Mouse (Mus musculus) heart, postnatal 36 days (tissue): ENCODE measurements around the gene Vldlr. TPM values are rescaled to one million over a fixed set of nuclear protein-coding genes. Genes with fewer than 3 reads are reported as not detected.

Experiments used
- DNase-seq, 2 experiments: peaks; one replicate each; pipeline ENCODE4 v3.0.0; 2021 to 2022
- intact Hi-C: fragments of 180-260 bp; cut with DNase I; formaldehyde crosslinking; loops from one replicate; pipeline ENCODE4 v1.15.1; 2025
- total RNA-seq, 2 experiments: library from RNA; stranded (reverse); gene quantifications; 2 replicates each; pipeline ENCODE4 v1.2.3; 2021

The Vldlr gene
- total RNA-seq, 2 experiments from 2014 or later = 252 to 256 TPM

DNA sequence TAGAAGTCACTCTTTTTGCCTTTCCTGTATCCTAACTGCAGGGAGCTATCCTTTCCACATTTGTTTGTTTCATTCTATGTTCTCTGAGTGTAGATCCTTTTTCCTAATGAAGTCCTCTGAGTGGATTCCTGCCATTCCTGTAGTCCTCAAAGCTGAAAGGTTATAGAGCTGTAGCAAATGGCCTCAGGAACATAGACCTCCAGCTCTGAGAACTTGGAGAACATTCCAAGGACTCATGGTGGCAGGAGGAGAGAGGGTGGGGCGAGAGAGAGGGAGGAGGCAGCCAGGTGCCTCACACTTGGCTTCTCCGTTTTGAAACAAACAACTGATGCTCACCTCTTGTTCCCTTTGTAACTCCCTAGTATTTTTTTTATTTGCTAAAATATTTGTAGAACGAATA lies 10.3 kb downstream of the Vldlr start:
- no peak for DNase-seq
- intact Hi-C loops = loop anchor here (10.0 kb wide), 1 partner anchor 492 kb away; no protein-coding TSS in a partner anchor

GRCm38 (mm10) chr19:27227131-27227530 lies 10.8 kb downstream of the Vldlr start:
- no peak for DNase-seq
- intact Hi-C loops = loop anchor here (10.0 kb wide), 1 partner anchor 492 kb away; no protein-coding TSS in a partner anchor

DNA sequence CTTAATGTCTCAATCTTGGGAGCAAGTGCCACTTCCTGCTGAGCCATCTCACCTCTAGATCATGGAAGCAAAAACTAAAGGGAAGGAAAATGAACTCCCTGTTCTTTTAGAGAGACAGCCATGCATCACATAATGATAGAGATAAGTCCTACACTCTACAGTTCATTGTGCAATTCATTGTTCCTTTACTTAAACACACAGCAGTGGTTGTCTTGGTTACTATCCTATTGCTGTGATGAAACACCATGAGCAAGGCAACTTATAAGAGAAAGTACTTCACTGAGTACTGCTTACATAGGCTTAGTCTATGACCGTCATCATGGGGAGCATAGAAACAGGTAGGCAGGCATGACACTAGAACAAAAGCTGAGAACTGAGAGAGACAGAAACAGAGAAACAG lies 12.0 kb downstream of the Vldlr start:
- intact Hi-C loops = loop anchor here (10.0 kb wide), 1 partner anchor 493 kb away; no protein-coding TSS in a partner anchor
- DNase-seq = no peak

GRCm38 (mm10) chr19:27233386-27233785 lies 17.1 kb downstream of the Vldlr start:
- intact Hi-C loops = no loop called here
- no peak for DNase-seq

- intact Hi-C loops = no loop called here
- no peak for DNase-seq
Measured at GRCm38 (mm10) chr19:27239913-27240312, 23.6 kb downstream of the Vldlr start.

- intact Hi-C loops = no loop called here
Measured at GRCm38 (mm10) chr19:27243527-27243926, 27.2 kb downstream of the Vldlr start.

GRCm38 (mm10) chr19:27254756-27255155 lies 38.5 kb downstream of the Vldlr start:
- intact Hi-C loops = no loop called here
- DNase-seq = no peak

More at GRCm38 (mm10) chr19:27243527-27243926, 27.2 kb downstream of the Vldlr start:
- no peak for DNase-seq

- intact Hi-C loops = no loop called here
- DNase-seq = no peak
Measured at GRCm38 (mm10) chr19:27255678-27256077, 39.4 kb downstream of the Vldlr start.

DNA sequence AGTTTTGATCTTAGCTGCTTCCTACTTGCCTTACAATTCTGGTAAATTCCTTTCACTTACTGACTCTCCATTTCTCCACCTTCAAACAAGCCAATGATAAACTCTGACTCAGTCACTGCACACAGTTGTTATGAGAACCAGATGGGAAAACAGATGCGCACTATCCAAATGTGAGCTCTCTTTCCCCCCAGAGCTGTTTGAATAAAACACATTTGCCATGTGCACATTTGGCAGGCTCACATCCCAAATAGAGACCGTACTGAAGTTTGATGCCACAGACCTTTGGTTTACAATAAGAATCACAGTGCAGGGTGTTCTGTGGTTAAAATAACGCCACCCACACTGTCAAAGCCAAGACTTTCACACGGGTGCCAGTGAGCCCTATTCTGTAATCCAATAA lies 43.8 kb downstream of the Vldlr start:
- DNase-seq = no peak
- intact Hi-C loops = loop anchor here (5.0 kb wide), 1 partner anchor 52 kb away; no protein-coding TSS in a partner anchor

DNA sequence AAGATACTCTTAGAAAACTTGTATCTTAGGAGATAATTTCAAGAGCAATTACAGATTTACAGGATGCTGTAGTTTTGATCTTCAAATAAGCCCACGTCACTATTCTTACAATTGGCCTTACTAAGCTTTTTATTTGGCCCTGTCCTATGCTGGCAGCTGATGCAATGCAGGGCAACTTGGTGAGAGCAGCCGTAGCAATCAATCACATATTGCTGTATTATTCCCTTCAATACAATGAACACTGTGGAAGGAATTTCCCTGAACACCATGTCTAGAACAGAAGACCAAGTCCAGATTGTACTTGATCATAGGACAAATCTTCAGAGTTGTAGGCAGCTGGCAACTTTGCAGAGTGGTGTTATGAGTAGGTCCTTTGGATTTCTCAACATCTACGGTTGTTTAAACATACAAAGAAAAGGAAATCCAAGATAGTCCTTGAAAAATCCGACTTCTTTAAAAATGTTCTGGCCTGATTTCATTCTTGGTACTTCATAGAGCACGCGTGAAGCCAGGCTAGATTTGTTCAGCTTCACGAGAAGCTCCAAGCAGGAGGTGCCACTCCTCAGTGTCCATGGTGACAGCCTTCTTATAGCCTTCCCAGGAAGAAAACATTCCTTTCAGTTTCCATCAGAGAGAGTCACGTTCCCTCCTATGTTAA lies 44.5 kb downstream of the Vldlr start:
- intact Hi-C loops = loop anchor here (5.0 kb wide), 1 partner anchor 52 kb away; no protein-coding TSS in a partner anchor
- no peak for DNase-seq

DNA sequence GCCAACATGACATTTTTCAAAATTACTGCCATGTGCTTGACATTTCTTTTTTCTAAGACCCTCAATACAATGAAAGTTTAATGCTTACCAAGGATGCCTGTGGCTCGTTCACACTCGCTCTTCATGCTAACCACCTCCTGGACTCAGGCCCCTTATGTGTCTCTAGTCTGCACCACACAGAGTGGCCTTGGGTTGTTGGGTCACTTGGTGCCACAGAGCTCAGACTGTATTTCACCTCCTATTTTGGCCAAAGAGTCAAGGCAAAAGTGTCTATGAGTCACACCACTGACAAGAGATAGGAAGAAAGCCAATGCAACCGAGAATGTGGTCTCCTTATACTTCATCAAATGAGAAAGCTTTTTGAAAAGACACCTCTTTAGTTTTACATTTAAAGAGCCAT lies 45.9 kb downstream of the Vldlr start:
- intact Hi-C loops = loop anchor here (5.0 kb wide), 1 partner anchor 50 kb away; no protein-coding TSS in a partner anchor
- no peak for DNase-seq

DNA sequence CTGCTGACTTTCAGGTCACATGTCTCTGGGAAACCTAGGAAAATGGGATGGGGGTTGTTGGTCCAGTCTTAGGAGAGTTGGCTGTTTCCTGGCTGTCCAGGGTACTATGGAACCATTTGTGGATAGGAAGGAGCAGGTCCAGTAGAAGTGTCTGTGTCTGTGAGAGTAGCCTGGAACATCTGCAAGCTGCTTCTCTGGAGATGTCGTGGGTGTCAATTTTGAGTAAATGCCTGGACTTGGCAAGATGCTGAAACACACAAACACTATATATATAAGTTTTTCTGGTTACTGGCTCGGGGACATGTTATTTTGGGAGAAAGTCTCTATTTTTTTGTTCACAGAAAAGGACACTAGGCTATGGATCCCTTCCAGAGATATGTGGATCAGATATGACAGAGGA lies 57.1 kb downstream of the Vldlr start:
- DNase-seq = no peak
- intact Hi-C loops = no loop called here

DNA sequence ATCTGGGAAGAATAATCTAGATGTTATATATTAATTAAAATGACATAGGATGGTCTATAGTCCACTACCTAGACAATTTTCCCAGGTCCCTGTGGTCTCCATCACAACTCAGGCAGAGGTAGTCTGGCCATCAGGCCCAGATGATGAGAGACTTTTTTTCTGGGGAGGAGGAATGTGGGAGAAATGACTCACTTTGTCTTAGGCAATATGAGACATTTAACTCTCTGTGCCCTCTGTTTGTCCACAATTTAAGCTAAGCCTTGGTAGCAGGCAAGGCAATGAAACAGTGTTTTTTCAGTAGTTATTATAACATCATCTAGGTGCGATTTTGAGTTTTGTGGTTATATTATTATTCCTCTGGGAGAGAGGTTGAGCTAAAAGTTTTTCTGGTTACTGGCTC lies 58.1 kb downstream of the Vldlr start:
- no peak for DNase-seq
- intact Hi-C loops = no loop called here

- no peak for DNase-seq
- intact Hi-C loops = no loop called here
Measured at GRCm38 (mm10) chr19:27279174-27279573, 62.9 kb downstream of the Vldlr start.

Other genes with a start within 250 kb of the Vldlr start
- gene Kcnv2, start 106.1 kb downstream of the Vldlr start, total RNA-seq = 1 to 10 TPM; 3.3 to 4.6 TPM
- gene Pum3, start 213.3 kb downstream of the Vldlr start, total RNA-seq = 10 to 100 TPM; 30.3 to 33.1 TPM